Mouse (Mus musculus) neural tube, embryonic 14.5 days (tissue): ENCODE results near the gene Fam76a. TPM values are rescaled to one million over a fixed set of nuclear protein-coding genes. Genes with fewer than 3 reads are reported as not detected.
A peak's percentile ranks its signal among the peaks of the same experiment; 100 is the strongest.

Experiments
- ATAC-seq: fragments of 200-750 bp; cut with Nextera tagmentation; 2 replicates; pipeline ENCODE4 v1.8.0; 2017; ENCODE audit warnings: low read depth, mild to moderate bottlenecking, moderate TSS enrichment, moderate library complexity
- H3K27ac ChIP-seq: fragments of 300-500 bp; sonication (generic); 2 replicates; pipeline ENCODE4 v1.5.1; 2014; ENCODE audit warnings: low read depth, mild to moderate bottlenecking, control low read depth, low read length, moderate library complexity, mixed read lengths
- H3K27me3 ChIP-seq: fragments of 300-500 bp; sonication (generic); 2 replicates; pipeline ENCODE4 v1.6.1; 2014; ENCODE audit warnings: low read length; ENCODE audit not compliant: control insufficient read depth, insufficient read depth
- H3K36me3 ChIP-seq: fragments of 300-500 bp; sonication (generic); 2 replicates; pipeline ENCODE4 v1.6.1; 2014; ENCODE audit warnings: low read length, mixed read lengths; ENCODE audit not compliant: control insufficient read depth, insufficient read depth
- H3K4me1 ChIP-seq: fragments of 300-500 bp; sonication (generic); 2 replicates; pipeline ENCODE4 v1.6.1; 2014; ENCODE audit warnings: low read length; ENCODE audit not compliant: control insufficient read depth, insufficient read depth
- H3K4me2 ChIP-seq: fragments of 300-500 bp; sonication (generic); 2 replicates; pipeline ENCODE4 v1.6.1; 2014; ENCODE audit warnings: mild to moderate bottlenecking, low read depth, low read length, control low read depth
- H3K4me3 ChIP-seq: fragments of 300-500 bp; sonication (generic); 2 replicates; pipeline ENCODE4 v1.5.1; 2014; ENCODE audit warnings: low read depth, low read length, control low read depth, mixed read lengths
- H3K9ac ChIP-seq: fragments of 300-500 bp; sonication (generic); replicated peaks from 2 replicates; pipeline ENCODE4 v1.6.1; 2014; ENCODE audit warnings: low read depth, mild to moderate bottlenecking, control low read depth, low read length, mixed read lengths
- H3K9me3 ChIP-seq: fragments of 300-500 bp; sonication (generic); 2 replicates; pipeline ENCODE4 v1.6.1; 2016; ENCODE audit warnings: low read length; ENCODE audit not compliant: control insufficient read depth
- WGBS: fragments of 180-500 bp; shearing (Covaris S2); extraction: QIAGEN DNeasy Blood & Tissue Kit; methylation state at CpG from one replicate; pipeline ENCODE4 v1.1.7; 2014; 5-methylcytosine and 5-hydroxymethylcytosine counted together
- polyA plus RNA-seq: library from polyadenylated mRNA; unstranded; fragments of >200 nt; fragmentation: Nextera tagmentation; extraction: Ambion mirVana; gene quantifications from 2 replicates; pipeline ENCODE4 v1.2.1, GENCODE M21; 2014

The Fam76a gene
- polyA plus RNA-seq, 1 experiment from 2014 or later: 32.1 TPM

DNA sequence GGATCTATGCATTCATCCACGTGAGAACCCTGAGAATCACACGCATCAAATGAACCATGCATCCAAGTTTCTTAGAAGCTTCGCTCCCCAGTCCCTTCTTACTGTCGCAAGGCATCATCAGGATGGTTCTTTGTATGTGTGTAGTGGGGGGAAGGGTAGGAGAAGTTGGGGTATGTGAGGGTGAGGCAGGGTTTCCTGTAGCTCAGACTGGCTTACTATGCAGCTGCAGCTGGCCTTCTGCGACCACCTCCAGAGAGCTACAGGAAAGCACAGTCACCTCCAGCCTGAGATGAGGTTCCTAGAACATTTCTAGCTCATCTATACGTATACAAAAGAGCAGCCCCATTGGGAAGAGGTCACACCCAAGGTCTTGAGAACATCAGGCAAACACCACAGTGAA is 10.2 kb downstream of the Fam76a start:
- Histone ChIP-seq H3K4me1 (no peaks in the 10 kb centered on the region), H3K27me3 (no peaks in the 10 kb centered on the region), H3K9ac (no peak overlapping the region), H3K4me3 (no peak overlapping the region), H3K27ac (no peak overlapping the region), H3K4me2 (no peak overlapping the region), H3K36me3 (peaks cover 47% of the 10 kb centered on the region), H3K9me3 (no peaks in the 10 kb centered on the region)
- 94% methylated on average over 6 of the region's 6 CpGs for WGBS
- no peak for ATAC-seq

DNA sequence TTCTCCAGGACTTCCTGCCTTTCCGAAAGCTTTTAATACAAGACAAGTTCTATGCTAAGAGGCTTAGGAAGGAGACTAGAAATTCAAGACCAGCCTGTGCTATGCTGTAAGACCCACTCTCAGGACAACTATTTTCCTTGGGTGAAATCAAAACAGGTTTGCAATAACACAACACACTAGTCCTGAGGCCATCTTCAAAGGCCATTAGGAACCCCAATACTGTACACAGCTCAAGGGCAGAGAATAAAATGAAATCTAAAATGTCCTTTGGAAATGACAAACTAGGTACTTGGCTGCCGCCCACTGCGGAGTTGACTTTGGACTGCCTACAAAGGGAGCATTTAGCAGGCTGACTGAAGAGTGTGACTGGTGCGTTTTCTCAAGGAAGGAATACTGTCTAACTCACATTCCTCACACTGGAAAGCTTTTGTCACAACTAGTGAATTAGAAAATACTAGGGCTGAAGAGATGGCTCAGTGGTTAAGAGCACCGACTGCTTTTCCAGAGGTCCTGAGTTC is 16.5 kb downstream of the Fam76a start:
- ATAC-seq: no peak
- no peaks in the 10 kb centered on the region for H3K9me3 ChIP-seq
- H3K36me3 ChIP-seq: peaks cover 45% of the 10 kb centered on the region
- no peak overlapping the region for H3K27ac ChIP-seq
- no peaks in the 10 kb centered on the region for H3K4me1 ChIP-seq
- H3K27me3 ChIP-seq: no peaks in the 10 kb centered on the region
- WGBS: 89% methylated on average over 5 of the region's 5 CpGs
- no peak overlapping the region for H3K4me2 ChIP-seq
- H3K4me3 ChIP-seq: no peak overlapping the region
- no peak overlapping the region for H3K9ac ChIP-seq

DNA sequence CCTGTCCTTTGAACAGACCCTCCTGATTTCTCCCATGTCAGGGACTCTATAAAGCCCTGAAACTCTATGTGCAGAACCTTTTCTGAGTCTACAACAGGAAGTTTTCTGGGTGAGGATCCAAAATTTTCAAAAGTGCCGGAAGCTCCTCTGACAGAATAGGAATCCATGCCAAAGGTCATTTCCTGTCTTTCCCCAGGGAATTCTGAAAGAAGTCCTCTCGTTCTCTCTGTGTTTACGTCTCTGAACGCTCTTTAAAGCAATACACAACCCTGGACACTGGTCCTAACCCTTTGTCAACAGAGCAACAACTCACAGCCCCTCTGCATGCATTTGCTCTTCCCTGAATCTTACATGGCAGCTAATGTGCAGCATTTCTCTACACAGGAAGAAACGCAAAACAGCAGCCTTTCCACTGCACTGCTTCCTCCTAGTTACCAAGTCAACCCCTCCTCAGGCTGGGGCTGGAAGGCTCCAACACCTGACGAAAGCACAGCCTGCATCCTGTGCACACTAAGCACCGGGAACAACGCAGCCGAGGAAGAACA is 17.5 kb downstream of the Fam76a start:
- Histone ChIP-seq H3K4me2 (no peak overlapping the region), H3K9me3 (no peaks in the 10 kb centered on the region), H3K27ac (no peak overlapping the region), H3K4me3 (no peak overlapping the region), H3K9ac (no peak overlapping the region), H3K27me3 (no peaks in the 10 kb centered on the region), H3K4me1 (no peaks in the 10 kb centered on the region), H3K36me3 (peaks cover 40% of the 10 kb centered on the region)
- WGBS: 74% methylated on average over 9 of the region's 9 CpGs
- ATAC-seq: no peak

DNA sequence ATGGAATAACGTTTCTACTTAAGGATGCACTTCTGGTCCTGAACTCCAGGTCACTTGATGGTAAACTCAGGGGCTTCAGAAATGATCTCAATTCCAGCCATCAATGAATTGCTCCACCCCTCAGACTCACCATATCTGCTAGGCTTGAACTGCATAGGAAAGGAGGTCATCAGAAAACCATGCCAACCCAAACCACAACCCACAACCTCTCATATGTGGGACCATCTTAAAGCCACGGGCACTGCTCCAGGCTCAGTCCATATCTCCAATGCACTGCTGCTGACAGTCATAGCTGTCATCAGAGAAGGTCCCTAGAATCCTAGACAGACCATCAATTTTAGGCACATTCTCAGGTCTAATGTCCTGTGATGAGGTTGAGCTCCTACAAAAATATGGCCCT is 18.3 kb downstream of the Fam76a start:
- 87% methylated on average over 2 of the region's 2 CpGs for WGBS
- Histone ChIP-seq H3K36me3 (peaks cover 33% of the 10 kb centered on the region), H3K9me3 (no peaks in the 10 kb centered on the region), H3K4me2 (no peak overlapping the region), H3K4me1 (no peaks in the 10 kb centered on the region), H3K9ac (no peak overlapping the region), H3K27me3 (no peaks in the 10 kb centered on the region), H3K4me3 (no peak overlapping the region), H3K27ac (no peak overlapping the region)
- no peak for ATAC-seq

DNA sequence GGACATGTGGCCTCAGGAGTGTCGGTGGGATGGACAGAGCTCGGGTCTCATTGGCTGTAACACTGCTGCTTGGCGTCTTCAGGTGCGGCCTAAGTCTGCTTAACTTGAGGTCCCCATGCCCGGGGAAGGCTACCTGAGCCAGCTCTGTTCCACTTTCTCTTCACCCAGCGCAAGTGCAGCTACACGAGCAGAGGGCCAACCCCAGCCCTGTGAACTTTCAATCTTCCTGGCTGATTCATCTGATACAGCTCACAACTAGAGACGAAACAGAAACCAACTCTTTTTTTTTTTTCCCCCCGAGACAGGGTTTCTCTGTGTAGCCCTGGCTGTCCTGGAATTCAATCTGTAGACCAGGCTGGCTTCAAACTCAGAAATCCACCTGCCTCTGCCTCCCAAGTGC is 24.2 kb downstream of the Fam76a start:
- H3K27ac ChIP-seq: no peak overlapping the region
- no peak overlapping the region for H3K9ac ChIP-seq
- WGBS: 94% methylated on average over 9 of the region's 9 CpGs
- no peaks in the 10 kb centered on the region for H3K4me1 ChIP-seq
- H3K36me3 ChIP-seq: peaks cover 17% of the 10 kb centered on the region
- ATAC-seq: no peak
- H3K4me3 ChIP-seq: no peak overlapping the region
- no peaks in the 10 kb centered on the region for H3K27me3 ChIP-seq
- no peak overlapping the region for H3K4me2 ChIP-seq
- no peaks in the 10 kb centered on the region for H3K9me3 ChIP-seq

DNA sequence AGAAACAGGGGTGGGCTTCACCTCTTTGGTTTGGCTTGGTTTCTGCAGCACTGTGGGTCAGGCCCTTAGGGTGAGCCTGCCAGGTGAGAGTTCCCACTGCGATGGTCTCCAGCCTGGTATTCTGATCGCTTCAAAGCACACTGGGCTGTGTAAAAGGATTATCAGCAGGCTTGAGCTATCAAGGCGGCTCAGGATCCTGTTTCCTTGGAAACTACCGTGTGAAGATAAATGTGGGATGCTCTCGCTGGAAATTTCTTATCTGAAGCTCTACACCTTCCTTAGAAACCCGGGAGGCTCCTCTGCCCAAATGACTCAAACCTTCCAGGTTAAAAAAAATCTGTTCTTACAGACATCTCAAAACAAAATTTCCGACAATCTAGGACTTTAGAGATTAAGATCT is 28.0 kb downstream of the Fam76a start:
- Histone ChIP-seq H3K4me2 (no peak overlapping the region), H3K4me3 (no peak overlapping the region), H3K9ac (no peak overlapping the region), H3K9me3 (no peaks in the 10 kb centered on the region), H3K27ac (no peak overlapping the region), H3K36me3 (no peaks in the 10 kb centered on the region), H3K27me3 (no peaks in the 10 kb centered on the region), H3K4me1 (no peaks in the 10 kb centered on the region)
- ATAC-seq: no peak
- WGBS: 33% methylated on average over 7 of the region's 7 CpGs

DNA sequence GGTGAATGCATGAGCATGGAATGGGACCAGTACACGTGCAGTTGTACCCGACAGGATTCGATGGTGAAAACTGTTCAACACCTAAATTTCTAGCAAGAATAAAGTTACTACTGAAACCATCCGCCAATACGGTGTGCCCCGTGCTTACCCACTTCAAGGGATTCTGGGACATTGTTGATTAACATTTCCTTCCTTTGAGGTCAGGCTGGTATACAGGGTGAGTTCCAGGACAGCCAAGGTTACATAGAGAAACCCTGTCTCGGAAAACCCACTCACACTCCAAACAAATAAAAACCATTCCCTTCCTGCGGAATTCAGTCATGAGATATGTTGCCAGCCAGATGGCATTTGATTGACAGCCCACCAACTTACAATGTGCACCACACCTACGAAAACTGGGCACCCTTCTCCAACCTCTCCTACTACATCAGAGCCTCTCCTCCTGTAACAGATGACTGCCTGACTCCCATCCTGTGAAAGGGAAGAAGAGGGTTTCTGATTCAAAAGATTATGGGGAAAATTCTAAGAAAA is 37.4 kb downstream of the Fam76a start:
- WGBS: 18% methylated on average over 9 of the region's 9 CpGs
- no peaks in the 10 kb centered on the region for H3K9me3 ChIP-seq
- peak overlapping the region; percentile 35; the same call in 1 of the 2 replicates for H3K27ac ChIP-seq
- peaks cover 8% of the 10 kb centered on the region; the same call in 1 of the 2 replicates for H3K4me1 ChIP-seq
- H3K4me2 ChIP-seq: peak overlapping the region; percentile 93
- no peak for ATAC-seq
- 0 out of 2 replicates have a peak, but pooled peaks cover 9% of the 10 kb centered on the region for H3K36me3 ChIP-seq
- H3K9ac ChIP-seq: peak overlapping the region; percentile 85
- peak overlapping the region; percentile 95 for H3K4me3 ChIP-seq
- no peaks in the 10 kb centered on the region for H3K27me3 ChIP-seq

DNA sequence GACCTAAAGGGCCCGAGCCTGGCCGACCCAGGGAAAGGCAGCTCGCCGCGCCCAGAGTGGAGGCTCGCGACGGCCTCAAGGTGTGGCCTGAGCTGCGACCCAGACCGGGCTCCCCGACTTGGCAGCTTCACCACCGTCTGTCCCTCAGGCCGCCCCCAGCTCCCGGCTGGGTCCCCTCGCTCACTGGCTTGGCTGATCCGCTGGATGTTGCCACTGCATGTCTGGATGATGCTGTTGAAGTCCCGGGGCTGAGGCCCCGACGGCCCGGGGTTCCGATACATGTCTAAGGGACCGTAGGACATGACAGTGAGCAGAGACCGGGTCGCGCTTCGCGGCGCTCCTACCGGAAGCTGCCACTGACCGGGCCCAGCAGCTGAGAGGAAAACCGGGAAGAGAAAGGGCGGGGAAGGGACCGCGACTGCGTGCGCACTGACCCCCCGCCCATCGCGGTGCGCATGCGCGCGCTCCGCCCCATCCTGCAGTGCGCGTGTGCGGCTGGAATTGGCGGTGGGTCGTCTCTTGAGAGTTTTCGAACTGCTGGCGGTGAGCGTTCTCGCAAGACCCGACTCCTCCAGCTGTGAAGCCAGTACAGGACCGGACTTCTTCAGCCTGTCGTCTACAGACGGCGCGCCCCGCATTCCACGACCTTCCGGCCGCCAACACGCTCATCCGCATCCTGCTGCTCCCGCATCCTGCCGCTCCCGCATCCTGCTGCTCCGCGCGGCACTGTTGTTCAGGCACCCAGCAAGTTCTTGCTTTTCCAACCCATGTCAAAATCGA is 38.1 kb downstream of the Fam76a start, which contains the start of gene Stx12:
TSS of gene Stx12 (minus strand) at position 446 of the 780 bp plus-strand sequence.
- H3K4me1 ChIP-seq: peaks cover 8% of the 10 kb centered on the region; the same call in 1 of the 2 replicates
- 0 out of 2 replicates have a peak, but pooled peaks cover 9% of the 10 kb centered on the region for H3K36me3 ChIP-seq
- no peaks in the 10 kb centered on the region for H3K27me3 ChIP-seq
- peak; percentile 97 for ATAC-seq
- WGBS: under 1% methylated on average over 62 of the region's 72 CpGs
- H3K9me3 ChIP-seq: no peaks in the 10 kb centered on the region
- H3K9ac ChIP-seq: peak within 1 kb of the TSS; percentile 85
- H3K4me3 ChIP-seq: peak within 1 kb of the TSS; percentile 95
- peak within 1 kb of the TSS; percentile 85 for H3K27ac ChIP-seq
- H3K4me2 ChIP-seq: peak within 1 kb of the TSS; percentile 93

DNA sequence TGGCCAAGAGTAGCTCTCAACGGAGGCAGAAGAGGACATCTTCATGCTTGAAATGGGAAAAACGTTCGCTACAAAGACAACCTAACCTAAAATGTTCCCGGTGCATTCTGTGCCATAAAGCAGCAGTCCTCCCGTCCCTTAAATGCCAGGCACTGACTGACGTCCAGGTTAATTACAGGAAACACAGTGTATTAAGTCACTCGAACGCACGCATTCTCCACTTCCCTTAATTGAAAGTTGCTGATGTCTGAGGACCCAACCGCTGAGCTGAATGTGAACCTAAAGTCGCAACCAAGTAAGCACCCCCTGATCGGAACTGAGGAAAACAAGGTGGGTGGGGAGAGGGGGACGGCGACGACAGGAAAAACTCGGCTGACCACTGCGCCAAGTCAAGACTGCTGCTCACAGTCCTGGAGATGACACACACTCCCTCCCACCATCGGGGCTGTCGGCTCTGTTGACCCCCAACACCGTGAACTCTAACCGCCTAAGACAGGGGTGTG is 38.7 kb downstream of the Fam76a start:
- peak overlapping the region; percentile 85 for H3K27ac ChIP-seq
- no peak for ATAC-seq
- H3K27me3 ChIP-seq: no peaks in the 10 kb centered on the region
- H3K4me1 ChIP-seq: peaks cover 8% of the 10 kb centered on the region; the same call in 1 of the 2 replicates
- peak overlapping the region; percentile 95 for H3K4me3 ChIP-seq
- peak overlapping the region; percentile 93 for H3K4me2 ChIP-seq
- no peaks in the 10 kb centered on the region for H3K9me3 ChIP-seq
- 1% methylated on average over 21 of the region's 21 CpGs for WGBS
- H3K9ac ChIP-seq: peak overlapping the region; percentile 85
- H3K36me3 ChIP-seq: 0 out of 2 replicates have a peak, but pooled peaks cover 9% of the 10 kb centered on the region
